Mouse (Mus musculus) MEL (cell line): Measurements from ENCODE around the gene Rnf6.
"Not testable (repeated sequence)": the region's sequence is repeated elsewhere in the genome, so short reads cannot be mapped to it uniquely, and the experiment has no call there.

ENCODE experiments used
- CHD1 ChIP-seq: IDR thresholded peaks from 2 replicates; pipeline ENCODE4 v1.6.1; 2012; ENCODE audit warnings: low read depth, mild to moderate bottlenecking, inconsistent platforms, low read length, improper control_type of control experiment
- CHD2 ChIP-seq: IDR thresholded peaks from 2 replicates; pipeline ENCODE4 v1.6.1; 2011; ENCODE audit warnings: low read length, improper control_type of control experiment
- CTCF ChIP-seq, 3 experiments: IDR thresholded peaks in 2 of 3; conservative IDR thresholded peaks in 1 of 3; 2 replicates each; pipeline ENCODE4 v1.5.1; 2011 to 2012; ENCODE audit warnings: low read length in 3 of 3, low read depth in 2 of 3, mild to moderate bottlenecking in 2 of 3, improper control_type of control experiment in 1 of 3, inconsistent platforms in 1 of 3, mixed read lengths in 1 of 3, moderate library complexity in 1 of 3; ENCODE audit not compliant: control insufficient read depth in 1 of 3, insufficient read depth in 1 of 3, poor library complexity in 1 of 3, severe bottlenecking in 1 of 3
- EP300 ChIP-seq, 2 experiments: IDR thresholded peaks; 2 replicates each; pipeline ENCODE4 v1.6.1; 2011; ENCODE audit warnings: improper control_type of control experiment in 2 of 2, low read length in 2 of 2, low read depth in 1 of 2, mild to moderate bottlenecking in 1 of 2
- HCFC1 ChIP-seq: IDR thresholded peaks from 2 replicates; pipeline ENCODE4 v1.6.1; 2012; ENCODE audit warnings: low read depth, mild to moderate bottlenecking, inconsistent platforms, low read length, improper control_type of control experiment, moderate library complexity
- KAT2A ChIP-seq: conservative IDR thresholded peaks from 2 replicates; pipeline ENCODE4 v1.6.1; 2012; ENCODE audit warnings: low read depth, low read length, improper control_type of control experiment, inconsistent platforms
- MAX ChIP-seq: IDR thresholded peaks from 2 replicates; pipeline ENCODE4 v1.6.1; 2011; ENCODE audit warnings: low read length, improper control_type of control experiment
- NELFE ChIP-seq: IDR thresholded peaks from 2 replicates; pipeline ENCODE4 v1.6.1; 2011; ENCODE audit warnings: low read depth, low read length, improper control_type of control experiment
- POLR2A ChIP-seq, 2 experiments: IDR thresholded peaks; 2 replicates each; pipeline ENCODE4 v1.6.1; 2011 to 2012; ENCODE audit warnings: low read length in 2 of 2, mild to moderate bottlenecking in 2 of 2, control low read depth in 1 of 2, improper control_type of control experiment in 1 of 2, low read depth in 1 of 2, moderate library complexity in 1 of 2; ENCODE audit not compliant: control insufficient read depth in 1 of 2, insufficient read depth in 1 of 2, poor library complexity in 1 of 2
- RAD21 ChIP-seq: IDR thresholded peaks from 2 replicates; pipeline ENCODE4 v1.6.1; 2011; ENCODE audit warnings: mild to moderate bottlenecking, low read depth, low read length, improper control_type of control experiment
- TAL1 ChIP-seq: IDR thresholded peaks from 2 replicates; pipeline ENCODE4 v1.6.1; 2012; ENCODE audit warnings: mild to moderate bottlenecking, inconsistent platforms, low read length, moderate library complexity, mixed read lengths
- TCF12 ChIP-seq: IDR thresholded peaks from 2 replicates; pipeline ENCODE4 v1.6.1; 2014; ENCODE audit warnings: low read depth, mild to moderate bottlenecking, inconsistent platforms, low read length, improper control_type of control experiment, moderate library complexity
- ZKSCAN1 ChIP-seq: IDR thresholded peaks from 2 replicates; pipeline ENCODE4 v1.6.1; 2012; ENCODE audit warnings: low read depth, mild to moderate bottlenecking, inconsistent platforms, low read length, improper control_type of control experiment, moderate library complexity
- ZNF384 ChIP-seq: IDR thresholded peaks from 2 replicates; pipeline ENCODE4 v1.6.1; 2012; ENCODE audit warnings: low read depth, mild to moderate bottlenecking, inconsistent platforms, low read length, improper control_type of control experiment

DNA sequence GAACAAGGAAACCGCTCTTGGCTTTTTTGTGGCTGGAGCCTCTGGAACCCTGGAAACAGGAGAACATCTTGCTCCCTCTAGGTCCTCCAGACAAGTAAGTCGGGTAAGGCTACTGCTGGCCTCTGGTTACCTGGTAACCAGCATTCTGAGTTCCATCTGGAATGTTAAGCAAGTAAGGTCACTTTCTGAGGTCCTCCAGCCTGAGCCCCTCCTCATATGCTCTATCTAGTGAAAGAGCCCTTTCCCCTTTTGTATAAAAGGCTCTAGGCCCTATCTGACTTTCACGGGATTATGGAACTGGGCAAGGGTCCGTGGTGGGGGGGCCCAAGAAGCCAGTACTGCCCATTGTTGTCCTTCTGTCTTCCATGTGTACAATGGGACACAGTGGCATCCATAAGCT lies 36.2 kb downstream of the Rnf6 start, which contains the start of gene 1700001J03Rik:
- not testable (repeated sequence) for TF ChIP-seq ZKSCAN1; POLR2A (IDR thresholded peaks at IDR 0.05; ENCODE audit: control insufficient read depth in 1 of 2, insufficient read depth in 1 of 2, low read depth in 1 of 2, low read length in 2 of 2, poor library complexity in 1 of 2); HCFC1; MAX; CHD2; TCF12; CTCF (IDR thresholded peaks at IDR 0.05 in 2 of 3, conservative IDR thresholded peaks at IDR 0.05 in 1 of 3; ENCODE audit: control insufficient read depth in 1 of 3, insufficient read depth in 1 of 3, low read depth in 2 of 3, low read length in 3 of 3, poor library complexity in 1 of 3, severe bottlenecking in 1 of 3); TAL1; EP300 (IDR thresholded peaks at IDR 0.05; ENCODE audit: low read depth in 1 of 2, low read length in 2 of 2); CHD1; ZNF384; NELFE; RAD21; KAT2A
